Mouse (Mus musculus) right cerebral cortex, postnatal 25 days (tissue): ENCODE measurements at regions not wholly inside any gene's neighbourhood (a gene's known extent, or its start where the extent isn't known, plus 50 kb on each side); places are given as distances from the start of the nearest gene placed in this dataset.

Experiments
- DNase-seq: peaks from one replicate; pipeline ENCODE4 v3.0.0; 2022

DNA sequence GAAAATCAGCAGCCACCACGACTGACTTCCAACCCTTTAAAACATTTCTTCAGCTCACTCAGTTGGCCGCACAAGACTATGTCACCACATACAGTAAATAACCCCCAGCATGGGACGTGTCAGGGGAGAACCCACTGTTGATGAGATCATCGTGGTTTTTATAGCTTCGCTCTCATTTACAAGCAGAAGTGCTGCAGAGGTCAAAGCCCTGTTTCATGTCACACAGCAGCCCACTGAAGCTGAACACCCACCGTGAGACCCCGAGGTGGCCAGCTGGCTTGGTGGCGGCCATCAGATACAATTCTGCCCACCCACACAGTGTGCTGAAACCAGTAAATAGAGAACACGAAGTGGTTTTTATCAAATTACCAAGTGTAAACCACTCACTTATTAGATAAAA is 503.7 kb downstream of the Fat4 start:
- no peak for DNase-seq

DNA sequence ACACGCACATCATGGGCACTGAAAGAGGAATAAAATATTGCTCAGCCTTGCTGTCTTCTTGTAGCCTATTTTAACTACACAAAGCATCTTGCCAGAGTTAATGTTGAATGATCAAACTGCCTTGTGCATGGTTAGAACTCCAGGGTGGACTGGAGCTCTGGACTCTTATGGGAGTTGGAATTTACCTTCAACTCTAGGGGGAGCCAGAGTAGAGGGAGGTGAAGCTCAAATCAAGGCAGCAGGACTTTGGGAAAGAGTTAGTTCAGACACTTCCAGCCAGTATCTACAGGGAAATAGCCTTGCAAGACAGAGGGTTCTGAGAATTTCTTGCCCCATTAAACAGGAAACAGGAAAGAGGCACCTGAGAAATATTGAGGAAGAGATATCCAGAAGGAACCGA is 505.3 kb downstream of the Fat4 start:
- DNase-seq: no peak

DNA sequence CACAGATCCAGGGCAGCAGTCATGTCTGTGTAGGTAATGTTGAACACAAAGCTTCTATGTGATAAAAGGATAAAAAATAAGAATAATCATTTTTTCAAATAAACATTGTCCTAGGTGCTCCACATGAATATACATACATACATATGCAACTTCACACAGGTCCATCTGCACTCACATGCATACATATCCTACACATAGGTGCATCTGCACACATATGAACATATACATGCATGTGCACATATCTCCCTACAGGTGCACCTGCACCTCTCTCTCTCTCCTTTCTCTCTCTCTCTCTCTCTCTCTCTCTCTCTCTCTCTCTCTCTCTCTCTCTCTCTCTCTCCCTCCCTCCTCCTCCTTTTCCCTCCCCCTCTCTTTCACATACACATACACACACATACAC is 509.9 kb downstream of the Fat4 start:
- DNase-seq: no peak

DNA sequence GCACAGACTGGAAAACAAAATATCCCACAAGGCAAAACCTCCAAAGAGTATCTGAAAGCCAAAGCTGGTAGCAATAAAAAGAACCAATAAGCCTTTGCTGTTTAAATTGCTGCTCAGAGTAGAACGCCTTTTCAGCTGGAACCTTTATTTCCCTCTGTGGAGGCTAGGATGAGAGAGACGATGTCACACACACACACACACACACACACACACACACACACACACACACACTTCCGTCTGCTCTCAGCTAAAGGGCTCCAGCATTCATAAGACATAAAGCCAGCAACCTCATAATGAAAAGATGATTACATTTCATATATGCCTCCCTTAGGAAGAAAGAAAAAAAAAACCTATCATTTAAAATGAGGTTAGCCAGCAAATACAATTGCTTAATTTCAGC is 510.5 kb downstream of the Fat4 start:
- no peak for DNase-seq

DNA sequence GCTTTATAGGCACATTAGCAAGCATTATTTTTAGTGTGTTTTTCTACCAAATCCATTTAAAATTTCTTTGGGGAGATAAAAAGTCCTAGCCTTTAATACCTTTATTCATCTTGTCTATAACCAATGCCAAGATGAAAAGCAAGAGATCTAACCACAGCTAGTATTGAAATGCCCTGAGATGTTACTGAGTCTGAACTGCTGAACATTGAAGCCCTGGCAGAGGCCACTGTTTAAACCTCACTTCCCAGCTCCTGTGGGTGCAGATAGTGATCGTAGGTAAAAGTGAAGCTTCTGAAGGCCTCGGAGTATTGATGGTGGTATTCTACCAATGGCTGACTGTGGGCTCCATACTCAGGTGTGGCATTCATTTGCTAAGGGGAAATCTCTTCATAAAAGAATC is 510.9 kb downstream of the Fat4 start:
- no peak for DNase-seq

DNA sequence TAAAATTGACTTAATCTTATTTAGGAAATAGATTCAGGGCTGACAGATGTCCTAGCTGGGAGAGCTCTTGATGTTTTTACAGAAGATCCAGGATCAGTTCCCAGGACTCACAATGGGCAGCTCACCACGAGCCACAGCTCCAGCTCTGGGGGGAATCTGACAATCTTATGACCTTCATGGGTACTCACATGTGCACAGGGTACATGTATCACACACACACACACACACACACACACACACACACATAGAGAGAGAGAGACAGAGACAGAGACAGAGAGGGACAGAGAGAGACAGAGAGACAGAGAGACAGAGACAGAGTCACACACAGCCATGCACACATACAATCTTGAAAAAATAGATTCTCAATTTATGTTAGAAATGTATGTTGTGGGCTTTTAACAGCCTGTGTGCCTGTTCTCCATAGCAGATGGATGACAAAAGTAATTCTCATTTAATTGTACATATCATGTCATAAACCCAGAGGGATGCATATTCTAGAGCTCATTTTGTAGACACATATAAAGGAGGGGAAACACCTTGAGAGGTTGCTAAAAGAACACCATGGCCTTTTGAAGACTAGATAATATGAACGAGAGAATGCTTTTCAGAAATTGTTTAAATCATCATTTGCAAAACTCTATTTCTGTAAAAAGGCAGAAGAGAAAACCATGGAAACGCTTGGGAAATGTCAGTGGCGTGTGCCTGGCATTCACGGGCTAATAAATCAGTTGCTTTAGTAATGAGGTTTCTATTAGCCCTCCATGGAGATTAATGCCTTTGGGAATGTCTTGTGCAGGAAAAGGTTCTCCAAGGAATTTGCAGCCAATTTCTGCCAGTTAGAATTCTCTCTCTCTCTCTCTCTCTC is 538.3 kb downstream of the Fat4 start:
- DNase-seq: no peak

DNA sequence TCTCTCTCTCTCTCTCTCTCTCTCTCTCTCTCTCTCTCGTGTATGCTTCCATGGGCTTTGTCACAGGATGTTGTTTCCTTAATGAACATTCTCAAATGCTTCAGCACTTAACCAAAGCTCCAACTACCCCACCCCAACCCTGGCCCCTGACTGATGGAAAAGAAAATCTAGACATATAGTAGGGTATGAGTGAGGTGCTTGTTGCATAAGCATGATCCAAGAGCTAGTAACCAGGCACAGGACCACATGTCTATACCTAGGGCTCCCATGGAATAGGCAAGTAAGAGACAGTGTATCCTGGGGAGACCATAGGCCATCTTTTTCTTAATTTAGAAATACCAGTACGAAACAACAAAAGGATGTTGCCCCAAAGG is 538.9 kb downstream of the Fat4 start:
- no peak for DNase-seq

DNA sequence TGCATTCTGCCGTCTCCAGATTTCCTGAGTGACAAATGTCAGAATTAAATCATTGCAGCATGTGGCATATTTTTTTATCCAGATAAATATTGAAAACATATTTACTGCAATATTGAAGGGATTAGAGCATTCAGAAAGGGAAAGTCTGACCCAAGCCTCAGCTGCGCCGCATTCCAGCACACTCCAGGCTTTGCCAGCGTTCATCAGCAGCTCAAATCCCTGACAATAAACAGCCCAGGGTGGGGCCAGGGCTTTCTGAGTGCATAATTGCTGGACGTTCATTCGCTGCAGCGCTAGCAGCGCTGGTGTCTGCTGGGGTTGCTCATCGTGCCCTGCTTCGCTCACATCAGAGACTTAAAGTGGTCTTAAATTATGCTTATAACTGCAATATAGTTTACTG is 556.6 kb downstream of the Fat4 start:
- no peak for DNase-seq

DNA sequence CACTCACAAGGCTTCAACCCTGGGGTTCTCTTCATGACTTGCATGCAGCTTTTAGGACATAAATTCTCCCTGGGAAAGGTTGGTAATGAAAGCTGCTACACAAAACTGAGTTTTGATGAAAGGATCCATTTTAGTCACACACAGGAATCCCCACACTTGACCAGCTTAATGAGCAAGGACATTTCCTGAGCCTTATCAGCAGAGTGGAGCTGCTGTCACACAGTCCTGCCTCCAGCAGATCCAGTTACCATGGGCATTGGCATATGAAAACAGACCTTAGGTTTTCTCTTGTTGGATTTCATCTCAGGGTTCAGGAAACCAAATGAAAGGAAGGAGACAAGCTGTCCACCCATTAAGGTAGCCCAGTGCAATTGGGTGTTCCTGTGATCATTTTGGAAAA is 568.9 kb downstream of the Fat4 start:
- no peak for DNase-seq

DNA sequence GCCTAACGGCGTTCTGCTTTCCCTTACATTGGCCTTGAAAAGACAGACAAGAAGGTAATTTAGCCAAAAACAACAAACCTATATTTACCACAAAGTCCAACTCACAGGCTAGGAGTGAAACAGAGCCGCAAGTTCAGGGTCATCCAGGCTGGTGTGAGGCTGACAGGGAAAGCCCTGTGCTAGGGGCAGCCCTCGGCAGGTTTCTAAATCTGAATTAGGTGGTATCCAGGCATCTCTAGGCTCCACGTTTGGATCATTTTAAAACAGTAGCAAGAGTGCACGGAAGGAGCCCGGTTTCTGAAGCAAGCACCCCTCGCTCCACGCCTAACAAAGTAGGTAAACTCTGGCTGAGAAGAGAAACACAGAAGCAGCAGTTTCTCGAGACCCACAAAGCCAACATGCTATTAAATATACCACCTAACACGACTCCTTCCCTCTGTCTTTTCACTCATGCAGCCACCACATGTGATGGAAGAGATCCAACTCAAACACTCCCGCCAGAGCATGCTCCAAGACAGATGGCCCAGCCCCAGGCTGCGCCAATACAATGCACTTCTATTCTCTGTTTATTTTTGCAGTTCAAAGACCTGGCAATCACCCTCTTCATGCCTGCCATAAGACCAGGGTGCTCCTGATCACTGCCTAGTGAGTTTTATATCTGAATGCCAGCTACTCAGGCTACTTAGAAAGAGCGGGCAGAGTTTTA is 573.6 kb downstream of the Fat4 start:
- no peak for DNase-seq

DNA sequence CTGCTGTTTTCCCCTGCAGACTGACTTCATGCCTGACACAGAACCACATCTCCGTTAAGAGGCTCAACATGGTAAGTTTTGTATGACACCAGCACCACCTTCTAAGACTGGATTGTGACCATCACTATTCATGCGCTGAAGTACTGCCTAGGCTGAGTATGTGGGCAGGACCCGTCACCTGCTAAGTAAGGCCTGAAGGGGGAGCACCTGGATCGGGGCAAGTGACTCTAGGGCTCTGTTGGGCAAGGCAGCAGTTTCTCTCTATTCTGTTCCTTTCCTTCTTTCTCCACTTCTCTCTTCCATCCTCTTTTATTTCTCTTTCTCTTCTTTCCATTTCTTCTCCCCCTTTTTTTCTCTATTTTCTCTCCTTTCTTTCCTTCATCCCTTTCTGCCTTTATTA is 574.8 kb downstream of the Fat4 start:
- DNase-seq: no peak

DNA sequence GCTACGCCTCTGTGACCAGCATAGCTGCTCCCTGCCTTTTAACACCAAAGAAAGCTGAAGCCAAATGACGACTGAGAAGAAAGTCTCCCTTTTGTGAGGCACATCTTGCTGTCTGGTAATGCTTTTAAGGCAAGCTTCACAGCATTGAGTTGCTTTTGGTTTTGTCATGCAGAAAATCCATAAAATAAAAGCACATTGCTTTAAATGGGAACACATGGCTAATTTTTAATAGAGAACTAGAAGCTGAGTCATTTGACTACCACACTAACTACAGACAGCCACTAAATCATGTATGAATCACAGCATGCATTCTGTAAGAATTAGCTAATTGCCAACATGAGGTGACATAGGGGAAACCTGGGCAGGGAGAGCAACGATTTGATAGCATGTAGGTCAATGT is 579.1 kb downstream of the Fat4 start:
- no peak for DNase-seq

DNA sequence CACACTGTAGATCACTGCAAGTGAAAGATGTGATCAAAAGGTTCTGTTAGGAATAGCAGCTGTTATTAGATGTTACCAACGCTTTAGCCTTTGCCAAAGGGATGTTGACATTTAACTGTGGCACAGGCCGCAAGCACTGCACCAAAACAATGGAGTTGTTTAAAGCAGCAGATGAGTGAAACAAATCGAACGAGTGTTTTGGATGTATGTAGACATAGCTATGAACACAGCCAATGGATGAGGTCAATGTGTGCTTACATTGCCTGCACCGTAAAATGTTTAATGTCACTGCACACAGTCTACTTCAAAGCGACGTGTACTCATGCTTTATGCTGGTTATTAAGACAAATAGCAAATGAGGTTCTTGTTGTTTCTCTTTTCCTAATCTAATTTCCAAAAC is 602.7 kb downstream of the Fat4 start:
- no peak for DNase-seq

DNA sequence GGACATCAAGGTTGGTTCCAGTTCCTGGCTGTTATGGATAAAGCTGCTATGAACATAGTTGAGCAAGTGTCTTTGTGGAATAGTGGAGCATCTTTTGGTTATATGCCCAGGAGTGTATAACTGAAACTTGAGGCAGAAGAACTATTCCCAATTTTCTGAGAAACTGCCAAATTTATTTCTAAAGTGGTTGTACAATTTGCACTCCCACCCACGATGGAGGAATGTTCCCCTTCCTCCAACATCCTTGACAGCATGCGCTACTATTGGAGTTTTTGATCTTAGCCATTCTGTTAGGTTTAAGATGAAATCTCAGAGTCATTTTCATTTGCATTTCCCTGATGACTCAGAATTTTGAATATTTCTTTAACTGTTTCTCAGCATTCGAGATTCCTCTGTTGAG is 607.6 kb downstream of the Fat4 start:
- no peak for DNase-seq

DNA sequence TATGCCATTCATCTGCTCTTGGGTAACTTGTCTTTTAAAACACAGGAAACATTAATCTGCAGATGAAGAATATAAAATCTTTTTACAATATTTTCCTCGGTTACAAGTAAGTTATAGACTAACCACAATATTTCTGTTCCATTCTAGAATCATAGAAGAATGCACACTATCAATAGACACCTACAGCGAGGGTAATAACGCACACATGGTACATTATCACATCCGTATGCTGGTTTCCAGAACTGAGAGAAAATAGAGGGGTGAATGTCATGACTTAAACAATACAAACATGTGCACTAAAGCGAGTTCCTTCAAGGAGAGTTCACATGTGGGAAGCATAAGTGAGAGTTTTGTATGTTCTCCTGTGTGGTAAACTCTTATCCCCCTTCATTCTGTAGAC is 641.3 kb downstream of the Fat4 start:
- DNase-seq: no peak

DNA sequence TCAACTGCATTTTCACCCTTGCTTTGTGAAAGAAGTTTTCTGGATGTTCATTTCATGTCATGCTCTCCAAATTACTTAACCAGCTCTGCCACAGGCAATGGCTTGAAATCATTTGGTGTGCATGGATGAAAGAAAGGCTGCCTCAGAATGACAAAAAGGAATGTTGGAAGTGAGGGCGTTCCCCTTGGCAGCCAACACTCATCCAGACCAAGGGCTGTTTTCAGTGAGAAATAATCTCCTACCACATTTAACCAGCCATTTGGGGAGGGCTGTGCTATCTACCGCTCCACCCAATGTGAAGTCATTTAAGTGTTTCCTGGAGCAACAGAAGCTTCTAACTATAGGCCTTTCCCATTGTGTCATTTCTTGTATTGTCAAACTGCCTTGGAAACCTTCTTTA is 650.8 kb downstream of the Fat4 start:
- DNase-seq: no peak

DNA sequence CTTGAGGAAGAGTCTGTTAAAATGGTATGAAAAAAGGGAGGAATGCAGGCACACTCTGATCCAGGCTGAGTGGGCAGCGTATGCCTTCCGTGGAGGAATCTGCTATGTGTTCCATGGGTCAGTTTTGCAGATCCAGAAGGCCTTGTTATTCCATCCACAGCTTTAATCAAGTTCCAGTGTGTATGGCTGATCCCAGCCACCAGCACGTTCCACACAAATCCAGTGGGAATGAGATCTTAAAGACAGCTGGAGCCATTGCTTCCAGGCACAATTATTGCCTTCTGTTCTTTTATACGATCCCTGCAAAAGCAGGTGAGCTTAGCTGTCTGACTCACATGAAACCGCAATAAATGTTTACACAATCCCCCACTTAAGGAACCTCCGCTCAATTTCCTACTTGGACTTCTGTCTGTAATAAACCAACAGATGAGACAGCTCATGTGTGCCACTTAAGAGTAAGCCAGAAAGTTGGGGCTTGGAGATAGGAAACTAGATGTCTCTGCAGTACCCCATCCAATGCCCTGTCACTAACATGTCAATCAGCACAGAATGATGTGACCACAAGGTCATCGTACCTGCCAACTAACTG is 653.9 kb downstream of the Fat4 start:
- no peak for DNase-seq

DNA sequence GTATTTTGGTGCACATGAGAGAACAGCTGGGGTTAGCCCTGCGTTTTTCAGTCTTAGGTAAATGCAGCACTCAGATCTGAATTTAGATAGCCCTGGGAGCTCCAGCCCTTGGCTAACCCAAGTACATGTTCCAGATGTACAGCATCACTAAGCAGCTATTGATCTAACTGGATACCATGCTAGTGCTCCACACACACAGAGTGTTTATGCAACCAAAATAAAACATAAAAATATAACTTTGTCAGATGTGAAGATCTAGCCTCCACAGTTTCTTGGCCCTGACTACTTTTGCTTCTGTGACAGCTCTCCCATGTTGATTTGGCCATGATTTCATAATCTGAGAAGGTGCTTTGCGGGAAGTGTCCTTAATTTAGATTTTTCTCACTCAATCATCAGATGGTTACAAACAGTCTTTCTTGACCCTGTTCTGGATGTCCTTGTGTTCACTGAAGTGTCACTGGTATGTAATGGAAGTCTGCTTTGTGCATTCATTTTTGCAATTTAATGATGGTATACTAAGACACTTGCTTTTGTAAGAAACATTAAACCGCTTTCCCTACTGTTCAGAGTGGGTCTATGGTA is 672.8 kb downstream of the Fat4 start:
- no peak for DNase-seq

DNA sequence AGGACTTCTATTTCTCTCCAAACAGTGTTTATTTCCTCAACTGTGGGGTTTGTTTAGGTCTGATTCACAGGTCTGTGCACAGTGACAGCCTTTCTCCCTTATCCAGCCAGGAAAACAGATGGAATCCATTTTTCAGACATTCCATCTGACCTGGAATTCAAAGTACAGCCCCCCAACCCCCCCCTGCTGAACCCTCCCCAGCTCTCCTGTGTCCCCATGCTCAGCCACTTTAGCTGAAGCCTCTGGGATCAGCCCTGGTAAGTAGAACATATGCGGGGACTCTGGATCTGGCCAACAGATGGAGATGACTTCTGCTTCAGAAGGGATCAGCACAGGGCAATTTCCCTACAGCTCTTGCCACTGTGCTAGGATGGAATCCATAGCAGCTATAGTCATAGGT is 674.2 kb downstream of the Fat4 start:
- DNase-seq: no peak

DNA sequence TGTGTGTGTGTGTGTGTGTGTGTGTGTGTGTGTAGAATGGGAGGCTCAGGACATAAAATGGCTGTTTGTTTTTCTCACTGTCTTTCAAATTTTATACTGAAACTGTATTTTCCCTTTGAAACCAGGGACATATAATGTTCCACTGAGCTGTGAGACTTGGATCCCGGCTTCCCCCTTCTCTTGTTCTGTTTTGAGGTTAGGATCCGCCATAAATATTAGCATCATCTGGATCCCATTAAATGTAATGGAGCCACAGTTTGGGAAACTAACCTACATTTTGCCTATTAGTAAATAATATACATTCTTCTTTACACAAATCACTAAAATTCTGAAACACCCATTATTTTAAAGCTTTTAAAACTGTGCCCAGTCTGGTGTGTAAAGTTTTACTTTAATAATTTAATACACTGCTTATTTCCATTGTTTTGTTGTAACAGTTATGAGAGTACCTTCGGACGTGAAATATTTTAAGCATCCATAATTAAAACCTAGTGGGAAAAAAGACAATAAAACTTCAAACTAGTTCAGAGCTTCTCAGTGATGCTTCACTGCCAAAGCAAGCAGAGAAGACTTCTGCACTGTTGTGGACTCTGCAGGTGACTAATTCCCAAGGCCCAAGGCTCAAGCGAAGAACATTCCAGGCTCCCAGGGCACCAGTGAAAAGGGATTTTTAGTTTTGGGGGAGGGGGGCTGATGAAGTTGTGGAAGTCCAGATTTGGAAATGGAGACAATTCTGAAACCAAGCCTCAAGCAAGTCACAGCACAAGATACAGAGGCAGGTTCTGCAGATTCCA is 684.9 kb downstream of the Fat4 start:
- no peak for DNase-seq

DNA sequence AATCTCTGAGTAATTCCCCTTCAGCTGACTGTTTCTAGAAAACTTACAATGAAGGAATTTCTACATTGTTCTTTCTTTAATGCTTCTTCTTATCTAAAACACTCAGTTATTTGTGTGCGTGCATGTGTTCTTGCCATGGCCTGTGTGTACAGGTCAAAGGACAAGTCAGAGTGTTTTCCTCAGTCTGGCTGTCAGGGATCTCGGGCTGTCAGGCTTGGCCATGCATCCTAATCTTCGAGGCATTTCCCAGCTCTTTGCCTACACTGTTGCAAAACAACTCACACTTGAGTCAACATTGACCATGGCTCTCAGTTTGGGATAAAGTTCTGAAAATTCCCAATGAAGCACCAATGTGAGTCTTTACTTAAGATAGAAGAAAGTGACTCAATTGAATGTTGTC is 688.5 kb downstream of the Fat4 start:
- DNase-seq: no peak

DNA sequence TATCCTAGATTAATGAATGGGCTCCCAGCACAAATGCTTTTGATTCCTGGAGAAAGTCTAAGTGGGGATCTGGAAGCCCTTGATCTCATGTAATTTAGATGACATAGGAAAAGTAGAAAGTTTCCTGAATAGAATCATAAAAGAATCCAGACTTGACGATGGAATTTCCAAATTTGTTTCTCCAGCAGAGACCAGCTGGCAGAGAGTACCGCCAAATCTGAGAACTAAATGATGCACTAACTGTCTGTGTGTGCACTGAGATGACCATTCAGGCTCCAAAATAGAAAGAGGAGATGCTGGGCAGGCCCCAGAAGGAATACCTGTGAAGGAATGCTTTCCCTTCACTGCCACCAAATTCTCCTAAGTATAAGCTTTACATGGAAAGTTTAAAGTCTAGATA is 704.6 kb downstream of the Fat4 start:
- DNase-seq: no peak
